Mouse (Mus musculus) kidney, embryonic 14.5 days (tissue): Measurements from ENCODE around the gene Rnf220. TPM values are rescaled to one million over a fixed set of nuclear protein-coding genes. Genes with fewer than 3 reads are reported as not detected.

Experiments used
- ATAC-seq: fragments of 200-750 bp; cut with Nextera tagmentation; 2 replicates; pipeline ENCODE4 v1.8.0; 2017; ENCODE audit warnings: moderate number of reproducible peaks, mild to moderate bottlenecking, moderate TSS enrichment, moderate library complexity; ENCODE audit not compliant: low FRiP score, low TSS enrichment
- H3K27ac ChIP-seq: fragments of 300-500 bp; sonication (generic); 2 replicates; pipeline ENCODE4 v1.5.1; 2014; ENCODE audit warnings: low read depth, mild to moderate bottlenecking, low read length, moderate library complexity, mixed read lengths
- H3K27me3 ChIP-seq: fragments of 300-500 bp; sonication (generic); 2 replicates; pipeline ENCODE4 v1.6.1; 2014; ENCODE audit warnings: mild to moderate bottlenecking, low read length; ENCODE audit not compliant: control insufficient read depth, insufficient read depth
- H3K36me3 ChIP-seq: fragments of 300-500 bp; sonication (generic); 2 replicates; pipeline ENCODE4 v1.6.1; 2014; ENCODE audit warnings: low read length, mixed read lengths; ENCODE audit not compliant: control insufficient read depth, insufficient read depth
- H3K4me1 ChIP-seq: fragments of 300-500 bp; sonication (generic); 2 replicates; pipeline ENCODE4 v1.6.1; 2014; ENCODE audit warnings: low read length, mixed read lengths; ENCODE audit not compliant: control insufficient read depth, insufficient read depth
- H3K4me2 ChIP-seq: fragments of 300-500 bp; sonication (generic); replicated peaks from 2 replicates; pipeline ENCODE4 v1.6.1; 2014; ENCODE audit warnings: low read depth, mild to moderate bottlenecking, low read length
- H3K4me3 ChIP-seq: fragments of 300-500 bp; sonication (generic); 2 replicates; pipeline ENCODE4 v1.5.1; 2014; ENCODE audit warnings: mild to moderate bottlenecking, low read length
- H3K9ac ChIP-seq: fragments of 300-500 bp; sonication (generic); 2 replicates; pipeline ENCODE4 v1.6.1; 2014; ENCODE audit warnings: low read depth, mild to moderate bottlenecking, low read length, moderate library complexity
- H3K9me3 ChIP-seq: fragments of 300-500 bp; sonication (generic); 2 replicates; pipeline ENCODE4 v1.6.1; 2016; ENCODE audit warnings: low read length; ENCODE audit not compliant: control insufficient read depth
- WGBS: fragments of 180-500 bp; shearing (Covaris S2); extraction: QIAGEN DNeasy Blood & Tissue Kit; methylation state at CpG from one replicate; pipeline ENCODE4 v1.1.7; 2014; 5-methylcytosine and 5-hydroxymethylcytosine counted together
- polyA plus RNA-seq: library from polyadenylated mRNA; unstranded; fragments of >200 nt; fragmentation: Nextera tagmentation; extraction: Ambion mirVana; gene quantifications from 2 replicates; pipeline ENCODE4 v1.2.1, GENCODE M21; 2014

The Rnf220 gene
- polyA plus RNA-seq, 1 experiment from 2014 or later = 59.3 TPM

- 10% methylated on average over 5 of the region's 5 CpGs for WGBS
- Histone ChIP-seq H3K4me2 (peak overlapping the region; percentile 61), H3K36me3 (no peaks in the 10 kb centered on the region), H3K27ac (peak overlapping the region; percentile 43; the same call in 1 of the 2 replicates), H3K9me3 (no peaks in the 10 kb centered on the region), H3K4me1 (no peaks in the 10 kb centered on the region), H3K27me3 (peaks cover 5% of the 10 kb centered on the region; the same call in 1 of the 2 replicates), H3K4me3 (peak overlapping the region; percentile 47), H3K9ac (peak overlapping the region; percentile 46; the same call in 1 of the 2 replicates)
- peak; percentile 12 for ATAC-seq
Measured at GRCm38 (mm10) chr4:117252351-117252750, 244.5 kb downstream of the Rnf220 start.

GRCm38 (mm10) chr4:117251801-117252316, 245.0 kb downstream of the Rnf220 start, which contains the start of the genes Tmem53 and Armh1:
Gene Tmem53 (plus strand): TSS chr4:117251951.
Gene Armh1 (minus strand): TSS chr4:117252125.
- no peaks in the 10 kb centered on the region for H3K36me3 ChIP-seq
- H3K4me1 ChIP-seq = no peaks in the 10 kb centered on the region
- H3K4me3 ChIP-seq = peak within 1 kb of the TSS; percentile 47
- H3K4me2 ChIP-seq = peak within 1 kb of the TSS; percentile 61
- peak; percentile 99 for ATAC-seq
- peak within 1 kb of the TSS; percentile 46 for H3K9ac ChIP-seq
- peak within 1 kb of the TSS; percentile 43; the same call in 1 of the 2 replicates for H3K27ac ChIP-seq
- peaks cover 5% of the 10 kb centered on the region; the same call in 1 of the 2 replicates for H3K27me3 ChIP-seq
- H3K9me3 ChIP-seq = no peaks in the 10 kb centered on the region
- WGBS = 1% methylated on average over 35 of the region's 43 CpGs

- Histone ChIP-seq H3K9me3 (no peaks in the 10 kb centered on the region), H3K27ac (no peak overlapping the region), H3K4me2 (peak overlapping the region; percentile 61), H3K9ac (no peak overlapping the region), H3K27me3 (peaks cover 5% of the 10 kb centered on the region; the same call in 1 of the 2 replicates), H3K4me1 (no peaks in the 10 kb centered on the region), H3K4me3 (peak overlapping the region; percentile 47; the same call in 1 of the 2 replicates), H3K36me3 (no peaks in the 10 kb centered on the region)
- ATAC-seq = no peak
- WGBS = 74% methylated on average over 1 of the region's 1 CpGs
Measured at GRCm38 (mm10) chr4:117250982-117251381, 245.9 kb downstream of the Rnf220 start.

GRCm38 (mm10) chr4:117240867-117241266, 256.0 kb downstream of the Rnf220 start:
- WGBS = 90% methylated on average over 6 of the region's 6 CpGs
- Histone ChIP-seq H3K9ac (no peak overlapping the region), H3K4me1 (0 out of 2 replicates have a peak, but pooled peaks cover 3% of the 10 kb centered on the region), H3K27ac (no peak overlapping the region), H3K4me2 (no peak overlapping the region), H3K36me3 (no peaks in the 10 kb centered on the region), H3K9me3 (no peaks in the 10 kb centered on the region), H3K4me3 (no peak overlapping the region), H3K27me3 (no peaks in the 10 kb centered on the region)
- ATAC-seq = no peak

GRCm38 (mm10) chr4:117239153-117239552, 257.7 kb downstream of the Rnf220 start:
- Histone ChIP-seq H3K27me3 (no peaks in the 10 kb centered on the region), H3K9ac (no peak overlapping the region), H3K27ac (no peak overlapping the region), H3K4me2 (no peak overlapping the region), H3K9me3 (no peaks in the 10 kb centered on the region), H3K4me3 (no peak overlapping the region), H3K4me1 (0 out of 2 replicates have a peak, but pooled peaks cover 3% of the 10 kb centered on the region), H3K36me3 (no peaks in the 10 kb centered on the region)
- no peak for ATAC-seq
- 40% methylated on average over 2 of the region's 2 CpGs for WGBS

- Histone ChIP-seq H3K27me3 (no peaks in the 10 kb centered on the region), H3K4me3 (no peak overlapping the region), H3K4me1 (no peaks in the 10 kb centered on the region), H3K9ac (no peak overlapping the region), H3K27ac (no peak overlapping the region), H3K4me2 (no peak overlapping the region), H3K9me3 (no peaks in the 10 kb centered on the region), H3K36me3 (no peaks in the 10 kb centered on the region)
- ATAC-seq = no peak
- WGBS = 52% methylated on average over 4 of the region's 4 CpGs
Measured at GRCm38 (mm10) chr4:117235822-117236221, 261.0 kb downstream of the Rnf220 start.

GRCm38 (mm10) chr4:117234166-117234741, 262.6 kb downstream of the Rnf220 start:
- no peaks in the 10 kb centered on the region for H3K27me3 ChIP-seq
- H3K9me3 ChIP-seq = no peaks in the 10 kb centered on the region
- no peaks in the 10 kb centered on the region for H3K36me3 ChIP-seq
- no peak overlapping the region for H3K4me2 ChIP-seq
- no peak overlapping the region for H3K27ac ChIP-seq
- H3K9ac ChIP-seq = no peak overlapping the region
- no peaks in the 10 kb centered on the region for H3K4me1 ChIP-seq
- no peak overlapping the region for H3K4me3 ChIP-seq
- no peak for ATAC-seq
- 24% methylated on average over 7 of the region's 7 CpGs for WGBS

GRCm38 (mm10) chr4:117231208-117231607, 265.6 kb downstream of the Rnf220 start:
- Histone ChIP-seq H3K36me3 (no peaks in the 10 kb centered on the region), H3K9me3 (no peaks in the 10 kb centered on the region), H3K4me1 (no peaks in the 10 kb centered on the region), H3K27me3 (no peaks in the 10 kb centered on the region), H3K4me2 (no peak overlapping the region), H3K9ac (no peak overlapping the region), H3K27ac (no peak overlapping the region), H3K4me3 (no peak overlapping the region)
- ATAC-seq = no peak
- 60% methylated on average over 2 of the region's 2 CpGs for WGBS

- no peak overlapping the region for H3K4me3 ChIP-seq
- H3K9ac ChIP-seq = no peak overlapping the region
- WGBS = 63% methylated on average over 10 of the region's 10 CpGs
- no peak for ATAC-seq
- no peak overlapping the region for H3K4me2 ChIP-seq
- H3K9me3 ChIP-seq = no peaks in the 10 kb centered on the region
- H3K4me1 ChIP-seq = no peaks in the 10 kb centered on the region
- H3K27ac ChIP-seq = no peak overlapping the region
- H3K36me3 ChIP-seq = no peaks in the 10 kb centered on the region
- H3K27me3 ChIP-seq = no peaks in the 10 kb centered on the region
Measured at GRCm38 (mm10) chr4:117230331-117230730, 266.5 kb downstream of the Rnf220 start.
